8 mouse cellular contexts compared by ENCODE assay signal in the genomic region with DNA sequence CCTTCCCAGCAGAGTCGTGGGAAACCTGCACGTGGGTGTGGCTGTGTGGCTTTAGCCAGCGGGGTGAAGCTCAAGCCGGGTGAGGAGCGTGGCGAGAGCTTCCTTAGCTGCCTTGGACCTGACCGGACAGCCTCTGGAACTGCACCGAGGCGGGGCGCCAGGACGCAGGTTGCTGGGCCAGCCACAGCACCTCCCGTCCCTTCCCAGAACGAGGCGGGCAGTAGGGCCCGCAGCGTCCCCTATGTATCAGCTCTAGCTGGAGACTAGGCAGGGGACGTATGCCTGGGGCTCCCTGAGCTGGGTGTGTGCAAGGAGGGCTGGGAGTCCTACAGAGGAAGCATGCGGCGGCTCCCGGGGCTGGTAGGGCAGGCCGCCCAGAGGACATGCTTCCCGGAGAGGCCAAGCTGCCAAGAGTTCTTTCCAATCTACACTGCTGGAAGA. TPM values are rescaled to one million over a fixed set of nuclear protein-coding genes. Genes with fewer than 3 reads are reported as not detected.
A peak's percentile ranks its signal among the peaks of the same experiment; 100 is the strongest.
DNase-seq lines count a peak whose midpoint lies in the region; ATAC-seq and TF ChIP-seq lines count a peak whose summit lies in the region.

No protein-coding gene starts in this region.

- ATAC-seq in embryonic facial prominence, embryonic 13.5 days (ENCODE audit: insufficient number of reproducible peaks, insufficient read depth, low FRiP score, low TSS enrichment, low read depth) = no peak
- ATAC-seq in heart, embryonic 11.5 days (replicated peaks; ENCODE audit: insufficient number of reproducible peaks, low FRiP score, low TSS enrichment) = peak; percentile 50
- peak; percentile 57; the same call in 1 of the 2 replicates for ATAC-seq in lung, embryonic 15.5 days (ENCODE audit: borderline replicate concordance, extremely low read depth, low FRiP score, low TSS enrichment)
- no peak for ATAC-seq in activated CD4-positive, CD25-positive, alpha-beta regulatory T cell, adult 4 months

- intact Hi-C loops in left cerebral cortex, adult 2 months (cut with DNase I) = loop anchor here (5.0 kb wide), 2 partner anchors 100 to 155 kb away; no protein-coding TSS in a partner anchor

- peaks cover 66% of the 10 kb centered on the region for H3K27me3 ChIP-seq in embryonic facial prominence, embryonic 13.5 days
- peaks cover 58% of the 10 kb centered on the region for H3K27me3 ChIP-seq in heart, embryonic 11.5 days (ENCODE audit: control insufficient read depth, insufficient read depth, low read length)
- peaks cover 45% of the 10 kb centered on the region for H3K27me3 ChIP-seq in lung, embryonic 15.5 days

- DNase-seq in left cerebral cortex, adult 2 months (ENCODE audit: extremely low spot score in 1 of 2, low spot score in 2 of 2) = peak; percentile 36 to 43
- DNase-seq in left cerebral cortex, adult 8-10 months (ENCODE audit: low spot score in 2 of 2) = no peak
- DNase-seq in kidney, adult 9 months = peak; percentile 64
- DNase-seq in ovary, adult 18-20 months (ENCODE audit: low spot score) = peak; percentile 32

- peak overlapping the region; percentile 99 for H3K4me2 ChIP-seq in embryonic facial prominence, embryonic 13.5 days
- H3K4me2 ChIP-seq in heart, embryonic 11.5 days = peak overlapping the region; percentile 99
- H3K4me2 ChIP-seq in lung, embryonic 15.5 days = peak overlapping the region; percentile 97

- TF ChIP-seq CTCF in left cerebral cortex, adult 2 months (IDR thresholded peaks at IDR 0.05) = no peak; the same call in 1 of the 2 replicates

- under 1% methylated on average over 22 of the region's 22 CpGs for WGBS in embryonic facial prominence, embryonic 13.5 days
- 2% methylated on average over 21 of the region's 22 CpGs for WGBS in heart, embryonic 11.5 days (ENCODE audit: insufficient replicate concordance)
- 0% methylated on average over 22 of the region's 22 CpGs for WGBS in lung, embryonic 15.5 days

- peaks cover 33% of the 10 kb centered on the region for H3K4me1 ChIP-seq in embryonic facial prominence, embryonic 13.5 days
- peaks cover 25% of the 10 kb centered on the region for H3K4me1 ChIP-seq in heart, embryonic 11.5 days (ENCODE audit: control insufficient read depth, insufficient read depth, low read length)
- peaks cover 31% of the 10 kb centered on the region for H3K4me1 ChIP-seq in lung, embryonic 15.5 days

- peak overlapping the region; percentile 74 for H3K9ac ChIP-seq in embryonic facial prominence, embryonic 13.5 days
- peak overlapping the region; percentile 63; the same call in 1 of the 2 replicates for H3K9ac ChIP-seq in heart, embryonic 11.5 days (ENCODE audit: low read depth, low read length)
- peak overlapping the region; percentile 15; the same call in 1 of the 2 replicates for H3K9ac ChIP-seq in lung, embryonic 15.5 days

- H3K9me3 ChIP-seq in embryonic facial prominence, embryonic 13.5 days = no peaks in the 10 kb centered on the region
- H3K9me3 ChIP-seq in heart, embryonic 11.5 days (replicated peaks; ENCODE audit: control insufficient read depth, low read length) = no peaks in the 10 kb centered on the region
- H3K9me3 ChIP-seq in lung, embryonic 15.5 days = no peaks in the 10 kb centered on the region

- no peak overlapping the region for H3K27ac ChIP-seq in left cerebral cortex, adult 2 months
- H3K27ac ChIP-seq in embryonic facial prominence, embryonic 13.5 days = no peak overlapping the region
- no peak overlapping the region for H3K27ac ChIP-seq in heart, embryonic 11.5 days (ENCODE audit: low read depth, low read length)
- no peak overlapping the region for H3K27ac ChIP-seq in lung, embryonic 15.5 days

- H3K36me3 ChIP-seq in embryonic facial prominence, embryonic 13.5 days = peaks cover 28% of the 10 kb centered on the region
- peaks cover 8% of the 10 kb centered on the region; the same call in 1 of the 2 replicates for H3K36me3 ChIP-seq in heart, embryonic 11.5 days (ENCODE audit: control insufficient read depth, insufficient read depth, low read length)
- H3K36me3 ChIP-seq in lung, embryonic 15.5 days = peaks cover 7% of the 10 kb centered on the region; the same call in 1 of the 2 replicates

- peak overlapping the region; percentile 66 for H3K4me3 ChIP-seq in left cerebral cortex, adult 2 months
- H3K4me3 ChIP-seq in embryonic facial prominence, embryonic 13.5 days = peak overlapping the region; percentile 64
- peak overlapping the region; percentile 64 for H3K4me3 ChIP-seq in heart, embryonic 11.5 days (ENCODE audit: low read depth, low read length)
- peak overlapping the region; percentile 54 for H3K4me3 ChIP-seq in lung, embryonic 15.5 days

RNA-seq across cellular contexts. Expression of gene Has3, which starts 1.9 kb away (rescaled TPM):
- 1 to 10 TPM; 1.7 to 2.0 TPM for total RNA-seq in left cerebral cortex, adult 2 months (2021)
- total RNA-seq in left cerebral cortex, adult 8-10 months (2022) = 1 to 10 TPM; 1.2 to 3.1 (median 1.7) TPM
- 0.66 and 0.76 TPM in 2 replicates for polyA plus RNA-seq in embryonic facial prominence, embryonic 13.5 days (2015; fragmentation: Nextera tagmentation; extraction: Ambion mirVana)
- polyA plus RNA-seq in heart, embryonic 11.5 days (2014; fragmentation: Nextera tagmentation; extraction: Ambion mirVana) = 0.08 and 0.17 TPM in 2 replicates
- 0.15 and 0.23 TPM in 2 replicates for polyA plus RNA-seq in lung, embryonic 15.5 days (2015; fragmentation: Nextera tagmentation; extraction: Ambion mirVana)
- under 1 TPM; 0.43 to 0.44 TPM for polyA plus RNA-seq in activated CD4-positive, CD25-positive, alpha-beta regulatory T cell, adult 4 months (2017; shearing (Covaris generic))

RNA-seq across cellular contexts. Expression of gene Utp4, which starts 21.5 kb away (rescaled TPM):
- 10 to 100 TPM; 36.4 to 39.4 TPM for total RNA-seq in left cerebral cortex, adult 2 months (2021)
- 10 to 100 TPM; 31.8 to 37.7 (median 33.7) TPM for total RNA-seq in left cerebral cortex, adult 8-10 months (2022)
- polyA plus RNA-seq in embryonic facial prominence, embryonic 13.5 days (2015; fragmentation: Nextera tagmentation; extraction: Ambion mirVana) = 74.4 and 76.9 TPM in 2 replicates
- 53.9 and 56.9 TPM in 2 replicates for polyA plus RNA-seq in heart, embryonic 11.5 days (2014; fragmentation: Nextera tagmentation; extraction: Ambion mirVana)
- 66.5 and 68.6 TPM in 2 replicates for polyA plus RNA-seq in lung, embryonic 15.5 days (2015; fragmentation: Nextera tagmentation; extraction: Ambion mirVana)
- 10 to 100 TPM; 40.0 to 54.3 TPM for polyA plus RNA-seq in activated CD4-positive, CD25-positive, alpha-beta regulatory T cell, adult 4 months (2017; shearing (Covaris generic))

Comparison
In these comparisons a context has a peak if more than half of its experiments do, and no peak if none do; other contexts are left out.
1. DNase-seq: peak in left cerebral cortex, adult 2 months (2 of 2), kidney, adult 9 months (single experiment) and ovary, adult 18-20 months (single experiment); none in left cerebral cortex, adult 8-10 months (0 of 2).
2. ATAC-seq: peak in heart, embryonic 11.5 days (single experiment) and lung, embryonic 15.5 days (single experiment); none in embryonic facial prominence, embryonic 13.5 days (single experiment) and activated CD4-positive, CD25-positive, alpha-beta regulatory T cell, adult 4 months (single experiment).
3. H3K9ac ChIP-seq: peak in every context shown above with its lines; median percentile 74 in embryonic facial prominence, embryonic 13.5 days; 63 in heart, embryonic 11.5 days; 15 in lung, embryonic 15.5 days.
4. Peak in every context shown above with its lines, with median percentiles within 50 percentile points of each other: H3K4me3 ChIP-seq and H3K4me2 ChIP-seq.